Mouse (Mus musculus): ENCODE data around the gene Syn3.
"Not testable (repeated sequence)": the region's sequence is repeated elsewhere in the genome, so short reads cannot be mapped to it uniquely, and the experiment has no call there.

Syn3 gene

DNA sequence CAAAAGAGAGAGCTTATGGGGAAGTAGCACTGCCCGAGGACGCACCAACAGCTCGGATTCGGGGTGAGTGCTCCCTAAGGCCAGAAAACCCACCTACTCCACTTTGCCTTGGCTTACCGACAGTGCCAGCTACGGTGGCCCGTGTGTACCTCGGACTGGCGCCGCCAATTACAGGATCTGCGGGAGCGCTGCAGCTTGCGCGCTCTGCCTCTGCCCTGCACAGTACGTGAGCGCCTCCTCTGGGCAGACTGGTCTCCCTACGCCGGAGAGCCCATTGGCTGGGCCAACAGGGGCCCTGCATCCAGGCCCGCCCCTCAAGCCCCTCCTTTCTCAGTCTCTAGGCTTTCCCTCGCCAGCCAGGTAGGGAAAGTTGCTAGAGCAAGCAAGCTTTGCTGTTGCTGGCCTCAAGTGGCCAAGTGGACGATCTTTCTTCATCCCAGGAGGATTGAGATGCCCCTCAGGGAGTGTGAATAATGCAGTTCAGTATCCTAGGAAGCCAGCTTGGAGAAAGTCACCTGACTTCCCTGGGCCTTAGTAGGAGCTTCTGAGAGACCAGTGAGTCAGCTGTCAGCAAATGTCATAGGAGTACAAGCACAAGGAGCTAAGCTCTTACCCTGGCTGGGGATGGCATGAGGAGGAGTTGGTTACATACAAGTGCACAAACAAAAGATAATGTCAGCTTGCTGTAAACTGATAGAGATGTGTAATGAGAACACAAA, at the start of gene Syn3:
Gene Syn3 (minus strand): TSS at position 224 of the 719 bp plus-strand sequence.
- DNase-seq (ENCODE audit: low spot score): peak; percentile 72

DNA sequence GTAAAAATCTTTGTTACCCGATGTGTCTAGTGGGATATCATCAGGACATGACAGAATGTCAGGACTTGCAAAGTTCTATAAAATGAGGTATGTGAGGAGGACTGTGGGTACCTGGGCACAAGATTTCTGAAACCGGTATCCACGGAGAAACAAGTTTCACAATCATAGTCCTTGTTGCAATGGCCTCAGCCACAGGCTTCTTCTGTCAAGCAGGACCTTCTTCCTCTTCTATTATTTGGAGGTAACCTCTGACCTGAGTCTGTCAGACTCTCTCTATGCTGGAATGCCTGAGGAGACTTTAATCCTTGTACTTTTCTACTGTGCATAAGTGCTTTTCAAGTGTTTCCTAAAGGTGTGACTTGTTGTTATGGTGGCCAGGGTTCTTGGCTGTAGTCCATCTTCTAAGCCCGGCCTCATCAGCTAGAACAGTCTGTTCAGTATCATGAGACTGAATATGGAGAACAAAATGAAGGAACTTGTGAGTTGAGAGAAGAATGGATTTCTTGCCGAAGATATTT, 27.7 kb upstream of the Syn3 start:
- DNase-seq (ENCODE audit: low spot score): not testable (repeated sequence)

- no peak for DNase-seq (ENCODE audit: low spot score)
Measured at GRCm38 (mm10) chr10:86513801-86514200, 15.1 kb upstream of the Syn3 start.

DNA sequence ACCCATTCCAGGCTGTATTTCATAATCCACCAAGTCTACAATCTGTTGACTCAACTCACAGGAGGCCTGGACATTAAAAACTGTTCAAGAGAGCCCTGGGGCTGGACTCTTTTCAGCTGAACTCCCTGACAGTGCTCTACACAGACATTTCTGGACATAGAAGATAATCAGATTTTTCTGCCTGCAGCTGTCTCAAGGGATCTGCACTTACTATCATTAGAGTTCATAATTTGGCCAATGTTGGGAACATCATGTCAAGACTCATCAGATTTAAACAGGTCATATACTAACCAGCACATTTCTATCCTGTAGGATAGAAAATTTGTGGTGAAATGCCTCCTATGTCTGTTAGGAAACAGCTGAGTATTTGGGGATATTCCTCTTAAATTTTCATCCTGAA, 12.2 kb upstream of the Syn3 start:
- no peak for DNase-seq (ENCODE audit: low spot score)

GRCm38 (mm10) chr10:86502063-86502462, 3.4 kb upstream of the Syn3 start:
- no peak for DNase-seq (ENCODE audit: low spot score)

- no peak for DNase-seq (ENCODE audit: low spot score)
Measured at GRCm38 (mm10) chr10:86498051-86498672, 534 bp downstream of the Syn3 start.

DNA sequence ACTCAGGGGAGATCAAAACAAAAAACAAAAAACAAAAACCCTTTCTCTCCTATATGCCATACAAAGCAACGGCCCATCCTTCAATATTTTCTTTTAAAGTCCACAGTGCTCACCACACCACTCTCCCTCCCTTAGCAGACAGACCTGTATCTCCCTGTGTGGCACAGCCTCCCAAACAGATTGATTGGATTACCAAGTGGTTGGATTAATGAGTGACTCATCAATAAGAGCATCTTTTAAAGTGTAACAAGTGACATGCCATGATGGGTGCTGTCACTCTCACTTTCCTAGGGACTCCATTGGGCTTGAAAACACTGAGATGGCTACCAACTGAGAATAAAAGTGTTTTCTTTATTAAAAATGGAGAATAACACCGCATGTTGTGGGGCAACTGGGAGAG, 2.8 kb downstream of the Syn3 start:
- DNase-seq (ENCODE audit: low spot score): no peak

DNA sequence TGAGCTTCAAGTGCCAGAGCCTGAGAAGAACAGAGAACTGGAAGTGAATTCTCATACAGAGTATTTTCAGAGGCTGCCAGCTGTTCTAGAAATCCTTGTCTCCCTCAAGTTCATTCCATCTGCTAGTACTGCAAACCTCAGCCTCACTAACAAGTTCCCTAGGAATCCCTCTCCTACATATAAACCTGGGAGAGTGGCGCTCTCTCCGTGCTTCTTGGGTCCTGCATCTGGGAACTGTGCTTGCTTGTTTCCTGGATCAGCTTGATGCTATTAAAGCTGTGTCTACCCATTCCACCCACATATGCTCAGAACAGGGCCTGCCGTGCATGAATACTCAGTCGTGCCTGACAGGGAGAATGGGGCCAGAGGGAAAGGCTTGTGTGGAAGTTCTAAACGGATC, 5.6 kb downstream of the Syn3 start:
- DNase-seq (ENCODE audit: low spot score): no peak

DNA sequence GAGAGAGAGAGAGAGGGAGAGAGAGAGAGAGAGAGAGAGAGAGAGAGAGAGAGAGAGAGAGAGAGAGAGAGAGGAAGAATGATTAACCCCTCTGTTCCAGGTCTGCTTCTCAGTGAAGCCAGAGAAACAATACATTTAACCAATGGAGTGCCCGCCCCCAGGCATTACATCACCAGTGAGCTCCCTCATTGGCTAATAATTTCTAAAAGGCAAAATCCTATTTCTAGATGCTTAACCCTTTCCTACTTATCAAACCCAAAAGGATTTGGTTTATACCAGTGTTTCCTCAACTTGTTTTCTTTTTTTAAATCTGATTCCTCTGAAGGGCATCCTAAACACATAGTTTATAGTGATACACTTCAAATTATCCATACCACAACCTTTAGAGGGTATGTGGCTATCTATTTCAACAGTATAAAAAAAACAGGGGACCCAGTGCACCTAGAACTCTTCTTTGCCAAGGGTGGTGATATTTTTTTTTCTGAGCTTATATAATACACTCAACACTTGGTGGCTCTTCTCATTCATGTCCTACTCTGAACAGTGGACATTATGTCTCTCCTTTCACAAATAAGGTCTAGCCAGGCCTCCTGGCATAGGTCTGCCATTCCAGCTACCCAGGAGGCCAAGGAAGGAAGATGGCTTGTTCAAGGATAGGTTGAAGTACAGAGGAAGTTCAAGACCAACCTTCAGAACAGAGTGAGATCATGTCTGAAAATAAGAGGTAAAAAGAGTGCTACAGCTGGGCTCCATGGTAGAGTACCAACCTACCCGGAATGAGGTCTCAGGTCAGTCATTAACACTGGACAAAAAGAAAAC, 6.4 kb downstream of the Syn3 start:
- DNase-seq (ENCODE audit: low spot score): no peak

- DNase-seq (ENCODE audit: low spot score): no peak
Measured at GRCm38 (mm10) chr10:86491316-86492088, 7.2 kb downstream of the Syn3 start.

DNA sequence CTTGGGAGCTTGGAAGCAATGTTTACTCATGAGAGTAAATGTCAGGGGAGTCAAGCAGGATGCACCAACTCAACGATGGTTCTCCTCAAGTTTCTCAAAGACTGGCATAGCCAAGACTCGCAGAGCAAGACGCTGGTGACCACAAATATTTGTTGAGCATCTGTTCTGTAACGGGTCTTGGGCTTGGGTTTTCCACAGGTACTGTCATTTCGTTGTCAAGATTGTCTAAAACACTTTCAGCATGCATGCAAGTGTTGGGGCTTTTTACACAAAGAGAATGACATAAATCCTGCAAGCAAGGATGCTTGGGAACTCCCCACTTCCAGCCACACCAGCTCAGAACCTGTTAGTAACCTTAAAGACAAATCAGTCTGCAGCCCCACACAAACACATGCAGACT, 10.2 kb downstream of the Syn3 start:
- DNase-seq (ENCODE audit: low spot score): no peak

GRCm38 (mm10) chr10:86485971-86486370, 12.7 kb downstream of the Syn3 start:
- no peak for DNase-seq (ENCODE audit: low spot score)

DNA sequence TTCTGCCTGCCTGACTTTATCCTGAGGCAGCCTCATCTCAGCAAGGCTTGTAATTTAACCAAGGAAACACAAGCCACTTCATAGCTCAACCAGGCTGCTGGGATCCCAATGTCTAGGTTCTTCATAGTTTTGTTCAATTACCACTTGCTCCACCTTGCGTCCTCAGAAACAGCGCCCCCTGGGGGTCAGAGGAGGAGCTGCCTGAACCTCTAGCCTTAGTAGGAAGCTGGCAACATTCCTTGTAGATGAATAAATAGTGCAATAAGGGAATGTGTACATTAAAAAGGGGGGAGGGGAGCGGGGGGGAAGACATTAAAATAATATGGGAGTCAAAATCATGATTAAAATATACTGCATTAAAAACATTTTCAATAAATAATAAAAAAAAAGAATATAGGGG, 14.7 kb downstream of the Syn3 start:
- no peak for DNase-seq (ENCODE audit: low spot score)

DNA sequence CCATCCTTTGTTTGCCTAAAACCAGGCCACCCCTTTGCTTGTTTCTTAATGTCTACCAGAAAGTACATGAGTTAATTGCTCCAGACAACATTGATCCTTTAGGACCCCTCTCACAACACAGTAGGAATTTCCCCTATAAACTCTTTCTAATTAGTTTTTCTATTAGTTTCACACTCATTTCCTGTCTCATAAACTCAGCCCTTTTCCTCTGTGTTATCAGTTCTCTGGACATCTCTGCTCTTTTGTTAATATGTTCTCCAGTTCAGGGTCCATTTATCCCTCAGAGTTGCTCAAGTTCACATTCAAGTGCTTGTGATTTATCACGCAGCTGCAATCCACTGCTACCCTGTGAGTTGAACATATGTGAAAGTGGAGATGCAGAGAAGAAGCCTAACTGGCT, 16.2 kb downstream of the Syn3 start:
- DNase-seq (ENCODE audit: low spot score): no peak

DNA sequence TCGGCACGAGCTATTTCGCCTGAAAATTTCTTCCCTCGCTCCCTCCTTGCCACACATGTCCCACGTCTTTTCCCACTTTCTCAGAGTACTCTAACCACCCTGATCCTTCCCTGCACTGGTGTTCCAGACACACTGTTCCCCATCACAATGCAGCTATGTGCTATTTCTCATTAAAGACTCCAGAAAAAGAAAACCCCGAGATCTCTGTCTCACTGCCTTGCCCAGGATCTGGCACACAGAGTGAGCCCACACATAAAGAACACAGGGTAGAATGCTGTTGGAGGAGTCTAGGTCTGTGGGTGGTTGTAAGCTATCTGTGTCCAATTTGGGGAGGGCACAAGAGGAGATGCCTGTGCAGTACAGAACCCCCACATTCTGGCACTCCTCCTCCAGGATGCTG, 18.0 kb downstream of the Syn3 start:
- DNase-seq (ENCODE audit: low spot score): no peak

GRCm38 (mm10) chr10:86479718-86480121, 19.0 kb downstream of the Syn3 start:
- no peak for DNase-seq (ENCODE audit: low spot score)

- DNase-seq (ENCODE audit: low spot score): no peak
Measured at GRCm38 (mm10) chr10:86476720-86477119, 22.0 kb downstream of the Syn3 start.

- no peak for DNase-seq (ENCODE audit: low spot score)
Measured at GRCm38 (mm10) chr10:86475270-86475669, 23.4 kb downstream of the Syn3 start.

- DNase-seq (ENCODE audit: low spot score): no peak
Measured at GRCm38 (mm10) chr10:86474176-86475154, 24.2 kb downstream of the Syn3 start.

GRCm38 (mm10) chr10:86473637-86474154, 25.0 kb downstream of the Syn3 start:
- no peak for DNase-seq (ENCODE audit: low spot score)

All from urinary bladder, postnatal 10 days (tissue).